Mouse (Mus musculus): ENCODE measurements around the gene Lsg1. TPM values are rescaled to one million over a fixed set of nuclear protein-coding genes. Genes with fewer than 3 reads are reported as not detected.

The Lsg1 gene
- polyA plus RNA-seq (2014; fragmentation: Illumina TruSeq; extraction: RNeasy Lipid Tissue Mini Kit (QIAGEN cat#74804); ENCODE audit: low read depth, low replicate concordance) = 25.9 TPM

DNA sequence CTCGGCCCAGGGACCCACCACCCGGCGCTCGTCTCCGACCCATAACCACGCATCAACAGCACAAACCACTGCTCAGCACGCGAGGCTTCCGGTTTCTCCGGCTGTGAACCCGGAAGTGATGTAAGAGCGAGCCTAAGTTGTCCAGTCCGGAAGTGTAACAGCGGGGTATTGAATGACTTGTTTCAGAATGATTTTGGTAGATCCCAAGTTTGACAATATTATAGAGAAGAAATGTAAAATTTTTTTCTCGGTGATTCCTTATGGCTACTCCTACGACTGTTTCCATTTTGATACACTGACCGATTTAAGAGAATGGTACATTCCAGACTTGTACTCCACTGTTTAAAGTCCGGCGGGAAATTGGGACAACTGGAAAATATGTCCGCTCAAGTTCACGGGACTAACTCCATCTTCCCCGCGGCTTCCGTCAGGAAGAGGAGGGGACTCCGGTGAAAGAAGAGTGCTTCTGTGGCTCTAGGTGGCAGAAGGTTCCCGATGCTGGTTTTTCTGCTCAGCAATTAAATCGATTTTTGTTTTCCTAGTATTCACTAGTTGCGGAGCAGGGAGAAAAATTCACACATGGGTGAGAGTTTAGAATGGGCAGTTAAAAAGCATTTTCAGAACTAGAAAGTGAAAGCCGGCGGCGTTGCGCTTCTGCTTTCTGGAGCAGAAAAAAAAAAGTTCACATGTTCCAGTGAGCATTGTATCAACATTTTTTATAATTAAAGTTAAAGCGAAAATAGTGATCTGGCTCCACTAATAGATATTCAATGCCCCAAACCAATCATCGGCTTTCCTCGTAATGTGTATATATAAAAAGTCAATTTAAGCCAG lies at the start of gene Lsg1:
Gene Lsg1 (minus strand): TSS at position 99 of the 834 bp plus-strand sequence.

DNA sequence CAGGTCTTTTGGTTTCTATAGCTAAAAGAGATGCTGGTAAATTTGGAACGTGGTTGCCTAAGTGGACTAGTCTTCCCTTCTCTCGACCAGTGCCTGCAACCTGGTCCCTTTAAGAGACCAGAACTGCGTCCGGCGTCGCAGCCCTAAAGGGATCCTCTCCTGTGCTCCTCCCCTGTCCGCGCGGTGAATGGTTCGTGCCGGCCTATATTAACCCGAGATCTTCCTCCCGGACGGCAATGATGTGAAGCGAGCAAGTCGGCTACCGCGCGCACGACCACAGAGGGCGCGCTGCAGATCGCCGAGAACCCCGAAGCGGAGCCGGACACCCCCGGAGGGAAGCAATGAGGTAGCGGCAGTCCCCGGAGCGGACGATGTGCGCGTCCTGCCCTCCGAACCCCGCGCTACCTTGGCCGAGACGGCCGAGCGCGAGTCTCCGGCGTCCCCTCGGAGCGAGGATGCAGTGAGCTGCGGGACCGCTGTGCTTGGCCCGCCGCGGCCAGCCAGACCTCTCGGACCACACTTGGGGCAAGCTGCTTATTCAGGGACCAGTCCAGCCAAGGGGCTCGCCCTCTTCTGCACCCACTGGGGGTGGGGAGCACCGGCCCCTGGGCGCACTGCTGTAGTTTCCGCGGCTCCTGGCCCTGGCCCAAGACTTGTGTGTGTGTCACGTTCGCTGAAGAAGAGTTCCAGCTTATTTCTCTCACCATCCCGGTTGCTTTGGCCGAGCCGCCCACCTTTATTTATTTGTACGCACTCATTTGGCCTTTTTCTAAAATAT lies 12.3 kb upstream of the Lsg1 start, which contains the start of gene Fam43a:
Gene Fam43a (plus strand): TSS at position 233 of the 778 bp plus-strand sequence.

DNA sequence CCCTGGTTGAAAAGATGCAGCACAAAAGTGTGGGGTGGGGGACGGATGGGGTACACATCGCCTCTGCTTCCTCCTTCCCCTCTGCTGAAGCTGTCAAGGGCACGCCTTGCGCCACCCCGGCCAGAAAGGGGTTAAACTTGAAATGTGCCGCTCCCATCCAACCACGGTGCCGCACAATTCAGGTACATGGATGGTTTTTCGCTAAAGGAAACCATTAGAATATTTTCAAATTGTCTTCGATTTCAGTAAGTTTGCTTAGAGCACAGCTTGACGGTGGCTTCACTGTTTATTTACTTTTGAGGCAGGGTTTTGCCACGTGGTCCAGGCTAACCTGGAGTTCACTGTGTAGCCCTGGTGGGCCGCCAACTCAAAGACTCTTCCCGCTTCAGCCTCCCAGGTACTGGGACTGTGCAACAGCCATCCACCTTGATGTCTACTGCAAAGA lies 36.6 kb downstream of the Lsg1 start, which contains the start of gene Tmem44:
Gene Tmem44 (minus strand): TSS at position 95 of the 445 bp plus-strand sequence.

Other genes starting within 250 kb of the Lsg1 start
- 32.6 TPM for gene Atp13a3, start 181.6 kb downstream of the Lsg1 start, polyA plus RNA-seq (2014; fragmentation: Illumina TruSeq; extraction: RNeasy Lipid Tissue Mini Kit (QIAGEN cat#74804); ENCODE audit: low read depth, low replicate concordance)
- 0.43 TPM for gene Tmem44, start 36.8 kb downstream of the Lsg1 start, polyA plus RNA-seq (2014; fragmentation: Illumina TruSeq; extraction: RNeasy Lipid Tissue Mini Kit (QIAGEN cat#74804); ENCODE audit: low read depth, low replicate concordance)
- gene Fam43a, start 12.1 kb upstream of the Lsg1 start, polyA plus RNA-seq (2014; fragmentation: Illumina TruSeq; extraction: RNeasy Lipid Tissue Mini Kit (QIAGEN cat#74804); ENCODE audit: low read depth, low replicate concordance) = 0.27 TPM

Data from testis, adult 10 weeks (tissue).